Mouse (Mus musculus) kidney, adult 11 months (tissue): ENCODE measurements around the gene Lrfn4.

ENCODE experiments used
- DNase-seq: peaks from one replicate; pipeline ENCODE4 v3.0.0; 2022

Gene Lrfn4

DNA sequence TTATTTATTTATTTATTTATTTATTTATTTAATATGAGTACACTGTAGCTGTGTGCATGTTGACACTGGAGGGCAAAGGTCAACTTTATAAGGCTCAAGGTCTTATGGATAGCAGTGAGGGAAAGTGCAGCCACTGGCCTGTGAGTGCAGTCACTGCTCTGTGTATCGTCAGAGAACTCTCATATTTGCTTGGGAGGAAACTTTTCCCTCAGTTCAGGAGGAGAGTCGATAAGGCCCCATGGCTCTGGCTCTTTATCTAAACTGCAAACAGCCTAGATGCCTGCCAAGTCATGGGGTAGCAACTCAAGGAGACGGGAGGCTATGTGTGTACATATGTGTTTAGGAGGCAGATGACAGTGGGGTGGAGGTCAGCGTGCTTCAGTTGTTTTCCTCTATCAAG lies 46.6 kb downstream of the Lrfn4 start:
- DNase-seq = no peak

DNA sequence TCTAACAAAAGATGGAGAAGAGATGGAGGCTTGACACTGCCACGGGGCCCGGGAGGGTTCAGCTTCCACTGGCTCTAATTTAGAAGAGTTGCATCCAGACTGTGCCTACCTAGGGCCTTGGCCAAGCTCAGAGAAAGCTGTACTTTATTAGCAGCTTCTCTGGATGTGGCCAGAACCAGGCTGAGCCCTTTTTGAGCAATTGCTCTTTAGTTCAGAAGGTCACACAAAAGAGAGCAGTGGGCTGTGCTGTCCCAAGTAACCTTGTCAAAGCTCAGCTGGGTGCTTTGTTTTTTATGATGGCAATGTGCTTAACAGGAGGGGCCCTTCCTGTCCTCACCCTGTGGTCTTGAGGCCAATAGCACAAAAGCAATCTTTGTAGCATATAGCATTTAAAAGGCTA lies 47.8 kb downstream of the Lrfn4 start:
- no peak for DNase-seq

DNA sequence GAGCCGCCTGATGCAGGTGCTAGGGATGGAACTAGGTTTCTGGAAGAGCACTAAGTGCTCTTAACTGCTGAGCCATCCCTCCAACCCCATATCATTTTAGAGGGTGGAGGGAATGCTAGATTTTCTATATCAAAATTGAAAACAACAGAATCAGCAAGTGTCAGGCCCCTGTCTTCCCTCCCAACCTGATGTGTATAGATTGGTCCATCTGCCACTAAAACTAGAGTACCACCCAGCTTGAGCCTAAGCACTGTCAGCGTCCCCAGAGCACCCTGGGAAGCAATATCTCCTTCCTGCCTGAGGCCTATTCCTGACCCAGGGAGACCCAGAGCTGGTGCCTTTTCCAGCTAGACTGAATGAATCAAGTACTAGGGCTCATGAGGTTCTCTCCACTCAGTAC lies 48.6 kb downstream of the Lrfn4 start:
- DNase-seq = no peak

DNA sequence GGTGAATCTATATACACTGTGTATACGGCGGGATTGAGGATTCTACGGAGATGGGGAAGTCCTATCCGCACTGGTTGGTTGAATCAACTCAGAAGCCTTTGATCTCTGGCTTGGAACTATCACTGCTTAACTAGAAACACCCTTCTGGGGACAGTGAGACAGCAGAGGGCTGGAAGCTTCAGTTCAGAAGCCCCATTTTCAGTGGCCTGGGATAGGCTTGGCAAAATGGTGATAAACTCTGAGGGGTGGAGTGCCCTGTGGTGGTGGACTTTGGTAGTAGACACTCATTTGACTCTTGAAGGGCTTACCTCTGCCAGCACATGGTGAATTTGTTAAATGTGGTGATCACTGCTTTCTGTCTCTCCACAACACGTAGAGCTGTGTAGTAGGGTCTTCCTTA lies 49.8 kb downstream of the Lrfn4 start:
- no peak for DNase-seq
